Comparison of ENCODE assay signal across 7 mouse cellular contexts in the genomic region with DNA sequence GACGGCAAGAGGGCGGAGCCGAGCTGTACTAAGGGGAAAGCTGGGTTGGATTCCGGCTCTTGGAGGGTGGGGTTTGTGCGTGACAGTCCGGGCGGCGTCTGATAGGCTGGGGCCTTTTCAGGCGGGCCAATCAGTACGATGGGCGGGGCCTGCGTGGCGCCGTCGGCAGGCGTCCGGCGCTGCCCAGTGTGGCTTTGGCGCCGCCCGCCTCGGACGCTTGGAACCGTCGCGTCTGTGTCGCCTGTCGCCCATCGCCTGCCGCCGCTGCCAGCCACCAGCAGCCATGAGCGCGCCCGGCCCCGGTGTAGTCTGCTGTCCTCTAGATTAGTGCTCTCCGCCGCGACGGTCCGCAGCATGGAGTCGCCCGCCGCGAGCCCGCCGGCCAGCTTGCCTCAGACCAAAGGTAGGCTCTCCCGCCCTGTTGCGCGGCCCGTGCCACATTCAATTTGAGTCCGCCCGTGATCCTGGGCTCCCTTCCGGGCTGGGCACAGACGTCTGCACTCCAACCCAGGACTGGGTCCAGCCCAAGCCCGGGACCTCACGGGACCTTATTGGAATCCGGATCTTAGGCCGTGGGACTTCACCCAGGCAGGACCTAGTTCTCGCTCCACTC. TPM values are rescaled to one million over a fixed set of nuclear protein-coding genes. Genes with fewer than 3 reads are reported as not detected.
DNase-seq lines count a peak whose midpoint lies in the region; ATAC-seq lines count a peak whose summit lies in the region.

A gene (plus strand): TSS at position 165 of the 613 bp plus-strand sequence.

- H3K27me3 ChIP-seq in intestine, embryonic 15.5 days (replicated peaks) = no peaks in the 10 kb centered on the region
- H3K27me3 ChIP-seq in midbrain, embryonic 10.5 days (ENCODE audit: low read depth, poor library complexity, severe bottlenecking) = no peaks in the 10 kb centered on the region; the same call in 1 of the 2 replicates

- intact Hi-C loops in gastrocnemius, postnatal 36 days (cut with DNase I) = loop anchor here (5.0 kb wide), 1 partner anchor 200 kb away; no protein-coding TSS in a partner anchor
- intact Hi-C loops in left cerebral cortex, postnatal 25 days (cut with DNase I) = loop anchor here (10.0 kb wide), 1 partner anchor 237 kb away; a partner anchor contains a TSS

- DNase-seq in adrenal gland, adult 18-20 months (ENCODE audit: low spot score in 2 of 2) = peak; percentile 93 to 94
- peak; percentile 99 for DNase-seq in embryo, embryonic 11 days
- DNase-seq in gastrocnemius, postnatal 36 days = peak; percentile 89 to 97
- peak; percentile 96 to 98 for DNase-seq in left cerebral cortex, postnatal 25 days (ENCODE audit: low spot score in 2 of 2)
- peak; percentile 95 for DNase-seq in midbrain, embryonic 10.5 days (ENCODE audit: low spot score)
- peak; percentile 91 for DNase-seq in right cerebral cortex, postnatal 4 days

- H3K4me2 ChIP-seq in intestine, embryonic 15.5 days (replicated peaks) = peak within 1 kb of the TSS; percentile 77

- H3K36me3 ChIP-seq in intestine, embryonic 15.5 days = no peaks in the 10 kb centered on the region
- peaks cover 11% of the 10 kb centered on the region for H3K36me3 ChIP-seq in midbrain, embryonic 10.5 days

- H3K9ac ChIP-seq in intestine, embryonic 15.5 days = peak within 1 kb of the TSS; percentile 95

- no peaks in the 10 kb centered on the region for H3K9me3 ChIP-seq in intestine, embryonic 15.5 days
- H3K9me3 ChIP-seq in midbrain, embryonic 10.5 days (replicated peaks) = no peaks in the 10 kb centered on the region

- ATAC-seq in intestine, embryonic 15.5 days = peak; percentile 91

- H3K27ac ChIP-seq in intestine, embryonic 15.5 days = peak within 1 kb of the TSS; percentile 82
- peak within 1 kb of the TSS; percentile 88 for H3K27ac ChIP-seq in midbrain, embryonic 10.5 days (replicated peaks)

- H3K4me3 ChIP-seq in intestine, embryonic 15.5 days (replicated peaks) = peak within 1 kb of the TSS; percentile 95
- H3K4me3 ChIP-seq in midbrain, embryonic 10.5 days = peak within 1 kb of the TSS; percentile 91

- peaks cover 53% of the 10 kb centered on the region for H3K4me1 ChIP-seq in intestine, embryonic 15.5 days (replicated peaks)
- H3K4me1 ChIP-seq in midbrain, embryonic 10.5 days = peaks cover 58% of the 10 kb centered on the region

- under 1% methylated on average over 59 of the region's 59 CpGs for WGBS in intestine, embryonic 15.5 days
- under 1% methylated on average over 59 of the region's 59 CpGs for WGBS in midbrain, embryonic 10.5 days

RNA-seq across cellular contexts. Expression of the gene that starts here (rescaled TPM):
- total RNA-seq in adrenal gland, adult 18-20 months (2021) = 100 to 1,000 TPM in 1 of 2 experiments, 10 to 100 TPM in 1; 71.7 to 116 TPM
- 100 to 1,000 TPM; 172 to 192 TPM for total RNA-seq in gastrocnemius, postnatal 36 days (2021)
- polyA plus RNA-seq in intestine, embryonic 15.5 days (2015; fragmentation: Nextera tagmentation; extraction: Ambion mirVana) = 127 and 144 TPM in 2 replicates
- total RNA-seq in left cerebral cortex, postnatal 25 days (2021) = 10 to 100 TPM; 14.0 to 14.1 TPM
- polyA plus RNA-seq in midbrain, embryonic 10.5 days (2016; fragmentation: Nextera tagmentation; extraction: Ambion mirVana) = 55.7 and 65.1 TPM in 2 replicates

Comparison
In these comparisons a context has a peak if more than half of its experiments do, and no peak if none do; other contexts are left out.
1. Peak in every context shown above with its lines: DNase-seq, ATAC-seq, H3K4me3 ChIP-seq and H3K27ac ChIP-seq.
2. RNA of the gene that starts here (total RNA-seq): 172 to 192 TPM in gastrocnemius, postnatal 36 days and 71.7 to 116 TPM in adrenal gland, adult 18-20 months; 14.0 to 14.1 TPM in left cerebral cortex, postnatal 25 days; every median in the first group is over 4 times any median in the second.